ENCODE assay signal across 9 mouse cellular contexts in the genomic region with DNA sequence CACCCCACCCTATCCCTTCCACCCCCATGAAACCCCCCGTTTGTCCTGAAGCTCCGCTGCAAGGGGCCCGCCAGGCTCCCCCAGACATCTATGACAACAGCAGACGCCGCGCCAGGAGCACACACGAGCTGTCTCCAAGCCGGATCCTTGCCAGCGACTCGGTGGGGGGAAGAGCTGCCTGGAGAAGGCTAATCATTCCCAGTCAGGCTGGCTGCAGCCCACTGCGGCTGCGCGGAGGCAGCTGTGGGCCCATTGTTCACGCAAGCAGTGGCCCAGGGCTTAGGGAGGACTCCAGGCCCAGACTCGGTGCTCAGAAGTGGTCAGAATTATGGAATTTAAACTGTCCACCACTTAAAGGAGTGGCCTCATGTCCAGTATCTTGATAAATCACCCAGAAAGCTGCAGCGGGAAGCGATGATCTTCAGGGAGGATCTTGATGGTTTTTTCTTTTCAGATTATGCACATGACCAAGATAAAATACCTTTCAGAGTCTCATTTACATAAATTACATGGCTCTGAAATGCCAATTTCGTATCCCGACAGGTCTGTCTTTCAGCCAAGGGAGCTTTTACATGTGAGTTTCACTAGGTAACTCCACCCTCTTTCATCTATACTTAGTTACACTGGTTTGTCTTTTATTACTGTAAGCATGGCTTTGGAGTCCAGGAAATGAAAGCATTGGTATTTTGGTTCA.
DNase-seq lines count a peak whose midpoint lies in the region; ATAC-seq and TF ChIP-seq lines count a peak whose summit lies in the region.
"Had no signal": no experiment of that assay in that cellular context is flagged by ENCODE, and none has a peak within 500 bp of the region (broad histone marks: within the 10 kb centered on the region; RNA-seq: fewer than 3 reads in every experiment).

No protein-coding gene starts in this region.

- H3K27ac ChIP-seq in hindbrain, embryonic 13.5 days: peak overlapping the region; percentile 97
- H3K27ac ChIP-seq in lung, embryonic 14.5 days (ENCODE audit: low read depth): peak overlapping the region; percentile 89

- peak overlapping the region; percentile 71 for H3K9ac ChIP-seq in hindbrain, embryonic 13.5 days
- H3K9ac ChIP-seq in lung, embryonic 14.5 days: peak overlapping the region; percentile 54

- peak; percentile 97 for ATAC-seq in hindbrain, embryonic 13.5 days (ENCODE audit: low FRiP score)
- peak; percentile 94 for ATAC-seq in lung, embryonic 14.5 days (ENCODE audit: insufficient read depth)
- ATAC-seq in granulocyte monocyte progenitor cell, adult 5-6 weeks (replicated peaks; ENCODE audit: poor library complexity, severe bottlenecking): no peak

- WGBS in hindbrain, embryonic 13.5 days: 1% methylated on average over 19 of the region's 19 CpGs
- 13% methylated on average over 19 of the region's 19 CpGs for WGBS in lung, embryonic 14.5 days

- peak; percentile 82 for DNase-seq in MN1 (ENCODE audit: low spot score)
- DNase-seq in cerebellum, postnatal 36 days: peak; percentile 80 to 85
- DNase-seq in frontal cortex, postnatal 36 days (ENCODE audit: low spot score in 2 of 2): peak; percentile 83 to 86
- peak; percentile 94 to 95 for DNase-seq in layer of hippocampus, postnatal 10 days (ENCODE audit: low spot score in 2 of 2)
- peak; percentile 96 for DNase-seq in lung, embryonic 14.5 days
- DNase-seq in retina, postnatal 1 day: peak; percentile 93

- H3K4me2 ChIP-seq in hindbrain, embryonic 13.5 days: peak overlapping the region; percentile 55
- peak overlapping the region; percentile 60 for H3K4me2 ChIP-seq in lung, embryonic 14.5 days

- no peaks in the 10 kb centered on the region for H3K27me3 ChIP-seq in hindbrain, embryonic 13.5 days
- H3K27me3 ChIP-seq in lung, embryonic 14.5 days (ENCODE audit: insufficient read depth, low read length): no peaks in the 10 kb centered on the region

- H3K36me3 ChIP-seq in hindbrain, embryonic 13.5 days: no peaks in the 10 kb centered on the region
- H3K36me3 ChIP-seq in lung, embryonic 14.5 days (ENCODE audit: insufficient read depth): no peaks in the 10 kb centered on the region

- TF ChIP-seq CTCF in lung, embryonic 14.5 days (IDR thresholded peaks at IDR 0.05; ENCODE audit: low read depth): no peak

- H3K9me3 ChIP-seq in hindbrain, embryonic 13.5 days: 0 out of 2 replicates have a peak, but pooled peaks cover 4% of the 10 kb centered on the region
- no peaks in the 10 kb centered on the region for H3K9me3 ChIP-seq in lung, embryonic 14.5 days (ENCODE audit: low read depth, low read length)

- peaks cover 19% of the 10 kb centered on the region for H3K4me1 ChIP-seq in hindbrain, embryonic 13.5 days (replicated peaks)
- peaks cover 5% of the 10 kb centered on the region; the same call in 1 of the 2 replicates for H3K4me1 ChIP-seq in lung, embryonic 14.5 days (ENCODE audit: insufficient read depth)

- H3K4me3 ChIP-seq in hindbrain, embryonic 13.5 days: peak overlapping the region; percentile 37
- peak overlapping the region; percentile 17 for H3K4me3 ChIP-seq in lung, embryonic 14.5 days (ENCODE audit: low read depth, low read length)
- H3K4me3 ChIP-seq: megakaryocyte, embryonic 14.5 days had no signal
